Mouse (Mus musculus) forebrain, embryonic 13.5 days (tissue): ENCODE data around the gene Trp53tg5. TPM values are rescaled to one million over a fixed set of nuclear protein-coding genes. Genes with fewer than 3 reads are reported as not detected.

Source experiments
- ATAC-seq: fragments of 200-750 bp; cut with Nextera tagmentation; 2 replicates; pipeline ENCODE4 v1.8.0; 2017
- H3K27ac ChIP-seq: fragments of 300-500 bp; sonication (generic); 2 replicates; pipeline ENCODE4 v1.5.1; 2015; ENCODE audit warnings: inconsistent platforms, mild to moderate bottlenecking, moderate library complexity
- H3K27me3 ChIP-seq: fragments of 300-500 bp; sonication (generic); 2 replicates; pipeline ENCODE4 v1.6.1; 2015; ENCODE audit warnings: mild to moderate bottlenecking, inconsistent platforms
- H3K36me3 ChIP-seq: fragments of 300-500 bp; sonication (generic); 2 replicates; pipeline ENCODE4 v1.6.1; 2015; ENCODE audit warnings: mild to moderate bottlenecking, inconsistent platforms; ENCODE audit not compliant: poor library complexity, severe bottlenecking
- H3K4me1 ChIP-seq: fragments of 300-500 bp; sonication (generic); 2 replicates; pipeline ENCODE4 v1.6.1; 2015; ENCODE audit warnings: inconsistent platforms
- H3K4me2 ChIP-seq: fragments of 300-500 bp; sonication (generic); 2 replicates; pipeline ENCODE4 v1.6.1; 2015; ENCODE audit warnings: inconsistent platforms, mild to moderate bottlenecking, moderate library complexity
- H3K4me3 ChIP-seq: fragments of 300-500 bp; sonication (generic); 2 replicates; pipeline ENCODE4 v1.5.1; 2015; ENCODE audit warnings: mild to moderate bottlenecking, inconsistent platforms
- H3K9ac ChIP-seq: fragments of 300-500 bp; sonication (generic); 2 replicates; pipeline ENCODE4 v1.6.1; 2015; ENCODE audit warnings: mild to moderate bottlenecking, inconsistent platforms
- H3K9me3 ChIP-seq: fragments of 300-500 bp; sonication (generic); replicated peaks from 2 replicates; pipeline ENCODE4 v1.6.1; 2016; ENCODE audit warnings: inconsistent platforms
- WGBS: fragments of 180-500 bp; shearing (Covaris S2); methylation state at CpG from one replicate; pipeline ENCODE4 v1.1.7; 2015; 5-methylcytosine and 5-hydroxymethylcytosine counted together
- polyA plus RNA-seq: library from polyadenylated mRNA; unstranded; fragments of >200 nt; fragmentation: Nextera tagmentation; extraction: Ambion mirVana; gene quantifications from 2 replicates; pipeline ENCODE4 v1.2.1, GENCODE M21; 2015

Trp53tg5 gene
- polyA plus RNA-seq, 1 experiment from 2014 or later: not detected

GRCm38 (mm10) chr2:164435216-164436090 lies 38.1 kb downstream of the Trp53tg5 start:
- ATAC-seq: no peak
- Histone ChIP-seq H3K4me1 (peaks cover 3% of the 10 kb centered on the region; the same call in 1 of the 2 replicates), H3K27me3 (no peaks in the 10 kb centered on the region), H3K4me3 (no peak overlapping the region), H3K36me3 (no peaks in the 10 kb centered on the region), H3K9me3 (no peaks in the 10 kb centered on the region), H3K27ac (no peak overlapping the region), H3K9ac (no peak overlapping the region), H3K4me2 (no peak overlapping the region)
- 59% methylated on average over 5 of the region's 5 CpGs for WGBS

- no peak overlapping the region for H3K9ac ChIP-seq
- H3K36me3 ChIP-seq: no peaks in the 10 kb centered on the region
- no peak overlapping the region for H3K27ac ChIP-seq
- peaks cover 3% of the 10 kb centered on the region; the same call in 1 of the 2 replicates for H3K4me1 ChIP-seq
- no peaks in the 10 kb centered on the region for H3K9me3 ChIP-seq
- H3K4me2 ChIP-seq: no peak overlapping the region
- H3K27me3 ChIP-seq: no peaks in the 10 kb centered on the region
- ATAC-seq: no peak
- no peak overlapping the region for H3K4me3 ChIP-seq
- 95% methylated on average over 3 of the region's 3 CpGs for WGBS
Observed at GRCm38 (mm10) chr2:164434681-164435080, 38.8 kb downstream of the Trp53tg5 start.

- H3K4me3 ChIP-seq: no peak overlapping the region
- peaks cover 3% of the 10 kb centered on the region; the same call in 1 of the 2 replicates for H3K4me1 ChIP-seq
- no peaks in the 10 kb centered on the region for H3K27me3 ChIP-seq
- no peak for ATAC-seq
- 81% methylated on average over 9 of the region's 9 CpGs for WGBS
- H3K9me3 ChIP-seq: no peaks in the 10 kb centered on the region
- no peak overlapping the region for H3K27ac ChIP-seq
- H3K9ac ChIP-seq: no peak overlapping the region
- no peak overlapping the region for H3K4me2 ChIP-seq
- no peaks in the 10 kb centered on the region for H3K36me3 ChIP-seq
Observed at GRCm38 (mm10) chr2:164433278-164433895, 40.1 kb downstream of the Trp53tg5 start.

- Histone ChIP-seq H3K4me3 (no peak overlapping the region), H3K9me3 (no peaks in the 10 kb centered on the region), H3K9ac (no peak overlapping the region), H3K4me1 (peaks cover 3% of the 10 kb centered on the region; the same call in 1 of the 2 replicates), H3K4me2 (no peak overlapping the region), H3K36me3 (no peaks in the 10 kb centered on the region), H3K27me3 (no peaks in the 10 kb centered on the region), H3K27ac (no peak overlapping the region)
- 43% methylated on average over 22 of the region's 22 CpGs for WGBS
- no peak for ATAC-seq
Observed at GRCm38 (mm10) chr2:164432541-164433191, 40.9 kb downstream of the Trp53tg5 start.

GRCm38 (mm10) chr2:164431676-164432465 lies 41.7 kb downstream of the Trp53tg5 start:
- Histone ChIP-seq H3K4me3 (no peak overlapping the region), H3K4me1 (peaks cover 3% of the 10 kb centered on the region; the same call in 1 of the 2 replicates), H3K4me2 (no peak overlapping the region), H3K9ac (no peak overlapping the region), H3K36me3 (no peaks in the 10 kb centered on the region), H3K27ac (no peak overlapping the region), H3K27me3 (no peaks in the 10 kb centered on the region), H3K9me3 (no peaks in the 10 kb centered on the region)
- 70% methylated on average over 9 of the region's 9 CpGs for WGBS
- ATAC-seq: no peak

GRCm38 (mm10) chr2:164430697-164431096 lies 42.8 kb downstream of the Trp53tg5 start:
- Histone ChIP-seq H3K4me1 (peaks cover 3% of the 10 kb centered on the region; the same call in 1 of the 2 replicates), H3K4me3 (no peak overlapping the region), H3K27ac (no peak overlapping the region), H3K4me2 (no peak overlapping the region), H3K9ac (no peak overlapping the region), H3K27me3 (no peaks in the 10 kb centered on the region), H3K9me3 (no peaks in the 10 kb centered on the region), H3K36me3 (no peaks in the 10 kb centered on the region)
- no peak for ATAC-seq
- WGBS: 17% methylated on average over 7 of the region's 7 CpGs

GRCm38 (mm10) chr2:164429881-164430615 lies 43.5 kb downstream of the Trp53tg5 start:
- H3K27ac ChIP-seq: no peak overlapping the region
- peaks cover 3% of the 10 kb centered on the region; the same call in 1 of the 2 replicates for H3K4me1 ChIP-seq
- H3K36me3 ChIP-seq: no peaks in the 10 kb centered on the region
- H3K4me3 ChIP-seq: no peak overlapping the region
- H3K27me3 ChIP-seq: no peaks in the 10 kb centered on the region
- no peak for ATAC-seq
- 44% methylated on average over 15 of the region's 15 CpGs for WGBS
- H3K9ac ChIP-seq: no peak overlapping the region
- H3K9me3 ChIP-seq: no peaks in the 10 kb centered on the region
- no peak overlapping the region for H3K4me2 ChIP-seq

GRCm38 (mm10) chr2:164428451-164428850 lies 45.1 kb downstream of the Trp53tg5 start:
- Histone ChIP-seq H3K4me3 (no peak overlapping the region), H3K9me3 (no peaks in the 10 kb centered on the region), H3K27ac (no peak overlapping the region), H3K4me1 (peaks cover 3% of the 10 kb centered on the region; the same call in 1 of the 2 replicates), H3K9ac (no peak overlapping the region), H3K36me3 (no peaks in the 10 kb centered on the region), H3K27me3 (no peaks in the 10 kb centered on the region), H3K4me2 (no peak overlapping the region)
- ATAC-seq: no peak
- WGBS: 41% methylated on average over 5 of the region's 5 CpGs

GRCm38 (mm10) chr2:164426952-164427351 lies 46.6 kb downstream of the Trp53tg5 start:
- Histone ChIP-seq H3K4me2 (no peak overlapping the region), H3K4me3 (no peak overlapping the region), H3K36me3 (no peaks in the 10 kb centered on the region), H3K9me3 (no peaks in the 10 kb centered on the region), H3K27ac (no peak overlapping the region), H3K4me1 (peaks cover 3% of the 10 kb centered on the region; the same call in 1 of the 2 replicates), H3K9ac (no peak overlapping the region), H3K27me3 (no peaks in the 10 kb centered on the region)
- WGBS: 80% methylated on average over 5 of the region's 5 CpGs
- ATAC-seq: no peak

GRCm38 (mm10) chr2:164426121-164426520 lies 47.4 kb downstream of the Trp53tg5 start:
- peaks cover 3% of the 10 kb centered on the region; the same call in 1 of the 2 replicates for H3K4me1 ChIP-seq
- WGBS: 36% methylated on average over 12 of the region's 12 CpGs
- H3K36me3 ChIP-seq: no peaks in the 10 kb centered on the region
- H3K27me3 ChIP-seq: no peaks in the 10 kb centered on the region
- no peak overlapping the region for H3K4me2 ChIP-seq
- no peak overlapping the region for H3K4me3 ChIP-seq
- no peaks in the 10 kb centered on the region for H3K9me3 ChIP-seq
- no peak for ATAC-seq
- H3K27ac ChIP-seq: no peak overlapping the region
- H3K9ac ChIP-seq: no peak overlapping the region

- Histone ChIP-seq H3K9me3 (no peaks in the 10 kb centered on the region), H3K9ac (no peak overlapping the region), H3K36me3 (no peaks in the 10 kb centered on the region), H3K4me2 (no peak overlapping the region), H3K27me3 (no peaks in the 10 kb centered on the region), H3K4me3 (no peak overlapping the region), H3K4me1 (no peaks in the 10 kb centered on the region), H3K27ac (no peak overlapping the region)
- no peak for ATAC-seq
- 81% methylated on average over 5 of the region's 5 CpGs for WGBS
Observed at GRCm38 (mm10) chr2:164425401-164425800, 48.1 kb downstream of the Trp53tg5 start.
